Mouse (Mus musculus): Measurements from ENCODE around the gene Tmc2.

The Tmc2 gene

GRCm38 (mm10) chr2:130194894-130195293 lies at the start of gene Tmc2:
Gene Tmc2, plus strand, starts transcription at chr2:130195194.
- DNase-seq: no peak

GRCm38 (mm10) chr2:130146089-130146668 lies 48.8 kb upstream of the Tmc2 start:
- DNase-seq: no peak

- no peak for DNase-seq
These were observed 39.8 kb upstream of the Tmc2 start for GRCm38 (mm10) chr2:130155171-130155570.

- no peak for DNase-seq
These were observed 39.1 kb upstream of the Tmc2 start for GRCm38 (mm10) chr2:130155851-130156250.

GRCm38 (mm10) chr2:130157231-130158087 lies 37.5 kb upstream of the Tmc2 start:
- DNase-seq: no peak

GRCm38 (mm10) chr2:130158088-130158437 lies 36.9 kb upstream of the Tmc2 start:
- DNase-seq: no peak

GRCm38 (mm10) chr2:130162701-130163100 lies 32.3 kb upstream of the Tmc2 start:
- no peak for DNase-seq

- no peak for DNase-seq
These were observed 28.4 kb upstream of the Tmc2 start for GRCm38 (mm10) chr2:130166311-130167214.

GRCm38 (mm10) chr2:130167861-130168260 lies 27.1 kb upstream of the Tmc2 start:
- peak; percentile 44 for DNase-seq

GRCm38 (mm10) chr2:130171674-130172073 lies 23.3 kb upstream of the Tmc2 start:
- DNase-seq: no peak

- DNase-seq: no peak
These were observed 18.2 kb upstream of the Tmc2 start for GRCm38 (mm10) chr2:130176820-130177219.

GRCm38 (mm10) chr2:130178381-130178705 lies 16.7 kb upstream of the Tmc2 start:
- DNase-seq: no peak

- DNase-seq: peak; percentile 91
These were observed 16.1 kb upstream of the Tmc2 start, which contains the start of gene Snrpb for GRCm38 (mm10) chr2:130178706-130179506. Gene Snrpb, minus strand, starts transcription at chr2:130179403.

- no peak for DNase-seq
These were observed 15.4 kb upstream of the Tmc2 start for GRCm38 (mm10) chr2:130179507-130180019.

- no peak for DNase-seq
These were observed 6.6 kb upstream of the Tmc2 start for GRCm38 (mm10) chr2:130188391-130188790.

GRCm38 (mm10) chr2:130200961-130201360 lies 6.0 kb downstream of the Tmc2 start:
- DNase-seq: no peak

- DNase-seq: no peak
These were observed 12.4 kb downstream of the Tmc2 start for GRCm38 (mm10) chr2:130207376-130207775.

GRCm38 (mm10) chr2:130207996-130208395 lies 13.0 kb downstream of the Tmc2 start:
- no peak for DNase-seq

- no peak for DNase-seq
These were observed 14.6 kb downstream of the Tmc2 start for GRCm38 (mm10) chr2:130209636-130210035.

- no peak for DNase-seq
These were observed 16.6 kb downstream of the Tmc2 start for GRCm38 (mm10) chr2:130211581-130211980.

GRCm38 (mm10) chr2:130246912-130247311 lies 51.9 kb downstream of the Tmc2 start:
- no peak for DNase-seq

- peak; percentile 56 for DNase-seq
These were observed 53.2 kb downstream of the Tmc2 start for GRCm38 (mm10) chr2:130248226-130248625.

All from liver (tissue).